Mouse (Mus musculus) thymus, postnatal 14 days (tissue): ENCODE measurements around the gene Nop14.
"Not testable (repeated sequence)": the region's sequence is repeated elsewhere in the genome, so short reads cannot be mapped to it uniquely, and the experiment has no call there.

Source experiments
- DNase-seq: peaks from one replicate; pipeline ENCODE4 v3.0.0; 2021

The Nop14 gene

DNA sequence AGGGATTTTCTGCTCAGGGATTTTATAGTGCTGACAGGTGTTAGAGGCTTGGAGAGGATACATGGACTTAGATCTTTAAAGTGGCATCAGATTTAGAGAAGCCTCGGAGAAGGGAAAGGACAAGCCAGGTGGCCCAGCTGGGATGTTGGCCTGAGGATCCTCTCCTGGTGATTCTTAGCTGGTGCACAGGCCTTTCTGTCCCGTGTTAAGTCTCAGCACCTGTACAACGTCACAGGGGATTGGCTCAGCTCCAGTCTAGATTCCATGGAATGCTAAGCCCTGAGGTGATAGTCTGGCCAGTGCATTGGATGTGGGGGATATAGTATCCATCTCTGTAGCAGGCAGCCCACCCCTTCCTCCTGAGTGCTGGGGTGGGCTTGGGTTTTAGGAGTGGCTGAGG lies 51.7 kb downstream of the Nop14 start:
- no peak for DNase-seq

- DNase-seq: no peak
These were observed 52.7 kb downstream of the Nop14 start for GRCm38 (mm10) chr5:34607100-34607880.

GRCm38 (mm10) chr5:34604576-34604975 lies 55.4 kb downstream of the Nop14 start:
- no peak for DNase-seq

DNA sequence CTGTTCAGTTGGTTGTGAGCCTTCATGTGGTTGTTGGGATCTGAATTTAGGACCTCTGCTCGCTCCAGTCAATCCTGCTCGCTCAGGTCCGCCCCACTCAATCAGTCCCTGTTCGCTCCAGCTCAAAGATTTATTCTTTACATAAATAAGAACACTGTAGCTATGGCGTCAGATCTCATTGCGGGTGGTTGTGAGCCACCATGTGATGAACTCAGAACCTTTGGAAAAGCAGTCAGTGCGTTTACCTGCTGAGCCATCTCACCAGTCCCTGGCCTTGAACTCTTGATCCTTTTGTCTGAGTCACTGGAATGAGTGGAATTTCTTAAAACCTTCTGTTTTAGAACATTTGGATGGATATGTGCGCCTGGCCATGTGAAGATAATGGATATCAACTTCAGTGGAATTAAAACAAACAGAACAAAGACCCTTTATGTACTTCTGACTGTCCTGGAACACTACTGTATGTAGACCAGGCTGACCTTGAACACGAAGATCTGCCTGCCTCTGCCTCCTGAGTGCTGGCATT lies 66.7 kb downstream of the Nop14 start:
- no peak for DNase-seq

DNA sequence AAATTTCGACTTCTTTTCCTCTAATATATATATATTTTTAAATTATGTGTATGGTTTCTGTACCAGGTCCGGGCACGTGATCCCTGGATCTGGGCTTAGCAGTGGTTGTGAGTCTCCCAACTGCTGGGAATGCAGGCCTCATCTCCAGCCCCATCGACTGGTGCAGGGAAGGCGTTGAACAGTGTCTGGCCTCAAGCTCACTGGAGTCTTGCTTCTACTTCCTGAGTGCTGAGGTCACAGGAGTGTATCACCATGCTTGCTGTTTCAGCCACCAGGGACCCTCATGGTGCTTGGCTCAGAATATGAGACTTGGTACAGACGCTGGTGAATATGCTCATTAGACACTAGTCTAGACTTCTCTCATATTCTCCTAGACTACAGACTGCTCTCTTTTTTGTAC lies 67.3 kb downstream of the Nop14 start:
- no peak for DNase-seq

GRCm38 (mm10) chr5:34592224-34592623 lies 67.7 kb downstream of the Nop14 start:
- not testable (repeated sequence) for DNase-seq

DNA sequence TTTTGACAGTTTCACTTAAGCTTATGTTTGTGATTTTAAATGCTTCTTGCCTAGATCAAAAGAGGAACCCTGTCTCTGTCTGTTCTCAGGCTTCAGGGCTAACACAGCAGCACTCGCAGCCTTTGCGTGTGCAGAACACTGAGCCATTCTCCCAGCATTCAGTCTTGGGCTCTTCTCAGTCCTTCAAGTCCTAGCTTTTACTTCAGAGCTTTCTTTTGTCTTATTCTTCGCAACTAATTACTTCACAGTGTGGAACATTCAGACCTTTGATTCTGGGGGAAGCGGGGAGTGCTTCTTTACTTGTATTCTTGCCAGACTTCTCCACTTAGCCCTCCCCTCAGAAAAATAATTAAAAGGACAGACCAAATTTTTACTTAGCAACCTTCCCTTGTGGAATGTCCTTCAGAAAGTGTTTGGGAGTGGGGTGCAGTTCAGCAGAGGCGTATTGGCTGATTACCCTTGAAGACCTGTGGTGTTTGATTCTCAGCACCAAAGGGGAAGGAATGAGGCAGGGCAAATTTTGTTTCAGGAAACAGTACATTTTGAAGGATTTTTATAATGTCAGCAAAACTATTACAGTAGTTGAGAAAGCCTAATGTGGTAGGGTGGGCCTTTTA lies 68.5 kb downstream of the Nop14 start:
- no peak for DNase-seq

GRCm38 (mm10) chr5:34590702-34591101 lies 69.2 kb downstream of the Nop14 start:
- no peak for DNase-seq

GRCm38 (mm10) chr5:34590059-34590458 lies 69.9 kb downstream of the Nop14 start:
- no peak for DNase-seq
